Mouse (Mus musculus) stomach, postnatal 0 days (tissue): ENCODE measurements at regions not wholly inside any gene's neighbourhood (a gene's known extent, or its start where the extent isn't known, plus 50 kb on each side); places are given as distances from the start of the nearest gene placed in this dataset.
"Not testable (repeated sequence)": the region's sequence is repeated elsewhere in the genome, so short reads cannot be mapped to it uniquely, and the experiment has no call there.

Source experiments
- CTCF ChIP-seq: IDR thresholded peaks from 2 replicates; pipeline ENCODE4 v1.5.1; 2016; ENCODE audit warnings: antibody characterized with exemption, low read depth, mild to moderate bottlenecking, moderate library complexity
- EP300 ChIP-seq: optimal IDR thresholded peaks from 2 replicates; pipeline ENCODE3; 2016; ENCODE audit warnings: antibody characterized with exemption

- not testable (repeated sequence) for TF ChIP-seq CTCF, EP300
These were observed 84.1 kb upstream of the Grin3a start for GRCm38 (mm10) chr4:49929636-49930035.
